Mouse (Mus musculus) midbrain, embryonic 16.5 days (tissue): Measurements from ENCODE around the gene Map3k14. TPM values are rescaled to one million over a fixed set of nuclear protein-coding genes. Genes with fewer than 3 reads are reported as not detected.

Experiments used
- ATAC-seq: fragments of 200-750 bp; cut with Nextera tagmentation; 2 replicates; pipeline ENCODE4 v1.8.0; 2017; ENCODE audit warnings: moderate TSS enrichment
- H3K27ac ChIP-seq: fragments of 300-500 bp; sonication (generic); 2 replicates; pipeline ENCODE4 v1.5.1; 2014; ENCODE audit warnings: mild to moderate bottlenecking, low read length, mixed read lengths
- H3K27me3 ChIP-seq: fragments of 300-500 bp; sonication (generic); 2 replicates; pipeline ENCODE4 v1.6.1; 2014; ENCODE audit warnings: low read depth, low read length, mixed read lengths; ENCODE audit not compliant: control insufficient read depth, insufficient read depth
- H3K36me3 ChIP-seq: fragments of 300-500 bp; sonication (generic); 2 replicates; pipeline ENCODE4 v1.6.1; 2014; ENCODE audit warnings: mild to moderate bottlenecking, low read length, moderate library complexity, mixed read lengths; ENCODE audit not compliant: control insufficient read depth, insufficient read depth
- H3K4me1 ChIP-seq: fragments of 300-500 bp; sonication (generic); 2 replicates; pipeline ENCODE4 v1.6.1; 2014; ENCODE audit warnings: mild to moderate bottlenecking, low read length, mixed read lengths; ENCODE audit not compliant: control insufficient read depth, insufficient read depth
- H3K4me2 ChIP-seq: fragments of 300-500 bp; sonication (generic); 2 replicates; pipeline ENCODE4 v1.6.1; 2014; ENCODE audit warnings: mild to moderate bottlenecking, low read length, mixed read lengths
- H3K4me3 ChIP-seq: fragments of 300-500 bp; sonication (generic); 2 replicates; pipeline ENCODE4 v1.5.1; 2014; ENCODE audit warnings: low read depth, mild to moderate bottlenecking, low read length, moderate library complexity, mixed read lengths
- H3K9ac ChIP-seq: fragments of 300-500 bp; sonication (generic); 2 replicates; pipeline ENCODE4 v1.6.1; 2014; ENCODE audit warnings: low read depth, low read length, mixed read lengths
- H3K9me3 ChIP-seq: fragments of 300-500 bp; sonication (generic); replicated peaks from 2 replicates; pipeline ENCODE4 v1.6.1; 2014; ENCODE audit warnings: mild to moderate bottlenecking, low read length, mixed read lengths; ENCODE audit not compliant: control insufficient read depth, poor library complexity, severe bottlenecking
- WGBS: fragments of 180-500 bp; shearing (Covaris S2); extraction: QIAGEN DNeasy Blood & Tissue Kit; methylation state at CpG from one replicate; pipeline ENCODE4 v1.1.7; 2014; 5-methylcytosine and 5-hydroxymethylcytosine counted together
- polyA plus RNA-seq: library from polyadenylated mRNA; unstranded; fragments of >200 nt; fragmentation: Nextera tagmentation; extraction: Ambion mirVana; gene quantifications from 2 replicates; pipeline ENCODE4 v1.2.1, GENCODE M21; 2015

The Map3k14 gene
- polyA plus RNA-seq, 1 experiment from 2014 or later, result 4.4 TPM

DNA sequence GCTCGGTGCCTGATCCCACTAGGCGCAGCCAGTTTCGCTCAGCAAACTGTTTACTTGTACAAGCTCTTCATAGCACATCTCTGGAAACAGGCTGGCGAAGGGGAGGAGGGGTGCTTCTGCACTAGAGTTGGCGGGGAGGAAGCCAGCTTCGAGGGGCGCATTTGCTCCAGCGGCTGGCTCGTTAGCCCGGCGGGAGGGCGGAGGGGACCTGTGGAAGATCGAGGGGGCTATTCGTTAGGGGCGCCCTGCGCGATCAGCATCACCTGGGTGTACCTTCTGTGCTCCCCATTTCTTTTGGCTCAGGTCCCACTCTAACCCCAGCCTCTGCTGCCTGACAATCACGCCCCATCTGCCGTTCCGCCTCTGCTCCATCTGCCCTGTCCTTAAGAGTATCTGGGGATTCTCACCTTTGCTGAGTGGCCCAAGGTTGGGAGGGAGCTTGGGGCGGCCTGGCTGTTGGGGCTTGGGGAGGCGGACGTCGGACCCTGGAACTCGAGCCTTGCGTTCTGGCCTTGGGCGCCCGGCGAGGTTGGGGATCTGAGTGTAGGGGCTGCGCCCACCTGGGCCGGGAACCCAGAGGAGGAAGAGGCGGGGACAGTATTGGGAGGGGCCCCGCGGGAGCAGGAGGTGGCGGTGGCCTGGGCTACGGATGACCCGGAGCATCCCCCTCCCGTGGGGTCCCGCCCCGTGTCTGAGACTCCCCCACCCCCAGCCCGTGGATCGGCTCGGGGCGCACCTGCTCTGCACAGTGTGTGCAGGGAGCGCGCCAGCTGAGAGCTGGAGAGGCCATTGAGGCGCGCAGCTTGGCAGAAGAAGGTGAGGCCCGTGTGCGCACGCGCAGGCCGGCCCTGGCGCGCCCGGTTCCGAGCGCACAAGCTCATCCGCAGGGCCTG lies 68.1 kb downstream of the Map3k14 start:
- H3K27me3 ChIP-seq, result peaks cover 35% of the 10 kb centered on the region
- no peaks in the 10 kb centered on the region for H3K9me3 ChIP-seq
- H3K27ac ChIP-seq, result 0 out of 2 replicates have a peak overlapping the region, but pooled peaks have one; percentile 14
- H3K9ac ChIP-seq, result peak overlapping the region; percentile 77
- peak overlapping the region; percentile 50 for H3K4me3 ChIP-seq
- H3K4me1 ChIP-seq, result peaks cover 25% of the 10 kb centered on the region
- under 1% methylated on average over 58 of the region's 59 CpGs for WGBS
- H3K36me3 ChIP-seq, result no peaks in the 10 kb centered on the region; the same call in 1 of the 2 replicates
- peak; percentile 85 for ATAC-seq
- peak overlapping the region; percentile 80 for H3K4me2 ChIP-seq

DNA sequence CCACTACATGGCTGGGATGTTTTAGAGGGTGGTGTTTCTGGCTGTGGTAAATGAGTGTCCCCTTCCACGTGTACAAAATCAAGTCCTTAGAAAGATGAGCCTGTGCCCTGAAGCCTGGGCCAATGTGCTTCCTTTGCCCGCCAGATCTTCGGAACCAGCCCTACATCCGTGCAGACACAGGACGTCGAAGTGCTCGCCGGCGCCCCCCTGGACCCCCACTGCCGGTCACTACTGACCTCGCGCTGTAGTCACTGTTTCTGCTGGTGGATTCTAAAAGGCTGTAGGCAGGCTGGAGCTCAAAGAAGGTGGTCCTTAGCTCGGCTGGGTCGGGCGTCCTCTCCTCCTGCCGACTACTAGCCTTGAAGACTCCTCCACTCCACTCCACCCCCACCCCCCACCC lies 68.9 kb downstream of the Map3k14 start:
- Histone ChIP-seq H3K4me1 (peaks cover 25% of the 10 kb centered on the region), H3K27me3 (peaks cover 43% of the 10 kb centered on the region), H3K4me3 (peak overlapping the region; percentile 50; the same call in 1 of the 2 replicates), H3K4me2 (peak overlapping the region; percentile 80), H3K9ac (no peak overlapping the region), H3K36me3 (no peaks in the 10 kb centered on the region; the same call in 1 of the 2 replicates), H3K27ac (no peak overlapping the region), H3K9me3 (no peaks in the 10 kb centered on the region)
- no peak for ATAC-seq
- WGBS, result 7% methylated on average over 16 of the region's 16 CpGs

GRCm38 (mm10) chr11:103197340-103197739 lies 69.9 kb downstream of the Map3k14 start:
- Histone ChIP-seq H3K27me3 (peaks cover 49% of the 10 kb centered on the region), H3K9me3 (no peaks in the 10 kb centered on the region), H3K36me3 (no peaks in the 10 kb centered on the region; the same call in 1 of the 2 replicates), H3K4me2 (no peak overlapping the region), H3K27ac (no peak overlapping the region), H3K4me1 (peaks cover 30% of the 10 kb centered on the region), H3K4me3 (no peak overlapping the region), H3K9ac (no peak overlapping the region)
- no peak for ATAC-seq
- 91% methylated on average over 4 of the region's 4 CpGs for WGBS

- Histone ChIP-seq H3K27ac (no peak overlapping the region), H3K9me3 (no peaks in the 10 kb centered on the region), H3K27me3 (peaks cover 65% of the 10 kb centered on the region), H3K36me3 (no peaks in the 10 kb centered on the region; the same call in 1 of the 2 replicates), H3K4me3 (no peak overlapping the region), H3K4me2 (no peak overlapping the region), H3K9ac (no peak overlapping the region), H3K4me1 (peaks cover 19% of the 10 kb centered on the region)
- WGBS, result 86% methylated on average over 5 of the region's 5 CpGs
- no peak for ATAC-seq
Measured at GRCm38 (mm10) chr11:103195656-103196055, 71.6 kb downstream of the Map3k14 start.

- H3K4me3 ChIP-seq, result no peak overlapping the region
- H3K36me3 ChIP-seq, result no peaks in the 10 kb centered on the region; the same call in 1 of the 2 replicates
- peaks cover 70% of the 10 kb centered on the region for H3K27me3 ChIP-seq
- ATAC-seq, result no peak
- H3K9me3 ChIP-seq, result no peaks in the 10 kb centered on the region
- H3K4me2 ChIP-seq, result no peak overlapping the region
- 91% methylated on average over 18 of the region's 18 CpGs for WGBS
- peaks cover 19% of the 10 kb centered on the region for H3K4me1 ChIP-seq
- H3K9ac ChIP-seq, result no peak overlapping the region
- no peak overlapping the region for H3K27ac ChIP-seq
Measured at GRCm38 (mm10) chr11:103195236-103195635, 72.0 kb downstream of the Map3k14 start.

- WGBS, result 39% methylated on average over 9 of the region's 9 CpGs
- ATAC-seq, result no peak
Measured at GRCm38 (mm10) chr11:103193825-103194168, 73.5 kb downstream of the Map3k14 start.

GRCm38 (mm10) chr11:103192956-103193824 lies 74.1 kb downstream of the Map3k14 start:
- H3K27me3 ChIP-seq, result peaks cover 63% of the 10 kb centered on the region
- no peaks in the 10 kb centered on the region; the same call in 1 of the 2 replicates for H3K36me3 ChIP-seq
- peak; percentile 69 for ATAC-seq
- H3K9ac ChIP-seq, result peak overlapping the region; percentile 56
- H3K27ac ChIP-seq, result no peak overlapping the region
- 5% methylated on average over 42 of the region's 44 CpGs for WGBS
- peak overlapping the region; percentile 28 for H3K4me3 ChIP-seq
- peak overlapping the region; percentile 52 for H3K4me2 ChIP-seq
- no peaks in the 10 kb centered on the region for H3K9me3 ChIP-seq
- H3K4me1 ChIP-seq, result peaks cover 6% of the 10 kb centered on the region; the same call in 1 of the 2 replicates

More at GRCm38 (mm10) chr11:103193825-103194168, 73.5 kb downstream of the Map3k14 start:
- Histone ChIP-seq H3K27me3 (peaks cover 65% of the 10 kb centered on the region), H3K27ac (no peak overlapping the region), H3K9ac (no peak overlapping the region), H3K9me3 (no peaks in the 10 kb centered on the region), H3K4me1 (peaks cover 11% of the 10 kb centered on the region), H3K4me3 (no peak overlapping the region), H3K4me2 (no peak overlapping the region), H3K36me3 (no peaks in the 10 kb centered on the region; the same call in 1 of the 2 replicates)

DNA sequence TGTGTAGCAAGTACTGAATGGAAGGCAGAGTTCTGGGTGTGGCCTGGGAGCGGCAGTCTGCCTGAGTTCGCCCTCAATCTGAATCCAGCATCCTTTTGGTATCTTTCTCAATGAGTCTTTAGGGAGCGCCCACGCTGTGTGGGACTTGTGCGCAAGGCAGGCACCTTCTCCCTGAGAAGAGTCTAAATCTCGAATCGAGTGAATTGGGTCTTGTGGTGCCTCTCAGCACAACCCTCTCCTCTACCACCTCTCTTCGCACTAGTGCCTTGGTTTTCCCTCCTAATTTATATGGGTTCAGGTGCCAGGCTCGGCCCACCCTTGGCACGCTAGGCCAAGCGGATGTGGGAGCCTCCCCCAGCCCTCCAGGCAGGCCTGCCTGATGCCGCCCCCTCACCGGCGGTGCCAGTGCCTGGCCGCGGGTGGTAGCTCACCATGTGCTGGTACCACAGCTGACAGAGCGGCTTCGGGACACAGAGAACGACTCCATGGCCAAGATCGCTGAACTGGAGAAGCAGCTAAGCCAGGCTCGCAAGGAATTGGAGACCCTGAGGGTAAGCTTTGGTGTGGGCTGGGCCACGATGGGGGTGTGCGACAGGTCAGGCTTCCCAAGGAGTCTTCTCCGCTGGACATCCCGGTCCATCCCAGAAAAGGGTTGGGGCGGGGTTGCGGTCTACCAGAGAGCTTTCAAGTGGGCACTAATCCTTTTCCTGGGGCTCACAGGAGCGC lies 74.9 kb downstream of the Map3k14 start:
- Histone ChIP-seq H3K36me3 (no peaks in the 10 kb centered on the region; the same call in 1 of the 2 replicates), H3K4me2 (peak overlapping the region; percentile 52), H3K27me3 (peaks cover 55% of the 10 kb centered on the region), H3K4me3 (peak overlapping the region; percentile 28), H3K27ac (no peak overlapping the region), H3K9ac (peak overlapping the region; percentile 56), H3K9me3 (no peaks in the 10 kb centered on the region), H3K4me1 (peaks cover 6% of the 10 kb centered on the region; the same call in 1 of the 2 replicates)
- 18% methylated on average over 28 of the region's 28 CpGs for WGBS
- ATAC-seq, result no peak
